Mouse (Mus musculus) Muller cell, postnatal 12 days (primary cell): ENCODE results near the gene Thsd1.
"Not testable (repeated sequence)": the region's sequence is repeated elsewhere in the genome, so short reads cannot be mapped to it uniquely, and the experiment has no call there.

ENCODE experiments used
- DNase-seq: peaks from one replicate; pipeline ENCODE4 v3.0.0-alpha.2; 2015; ENCODE audit errors: inconsistent ontology term

Thsd1 gene

DNA sequence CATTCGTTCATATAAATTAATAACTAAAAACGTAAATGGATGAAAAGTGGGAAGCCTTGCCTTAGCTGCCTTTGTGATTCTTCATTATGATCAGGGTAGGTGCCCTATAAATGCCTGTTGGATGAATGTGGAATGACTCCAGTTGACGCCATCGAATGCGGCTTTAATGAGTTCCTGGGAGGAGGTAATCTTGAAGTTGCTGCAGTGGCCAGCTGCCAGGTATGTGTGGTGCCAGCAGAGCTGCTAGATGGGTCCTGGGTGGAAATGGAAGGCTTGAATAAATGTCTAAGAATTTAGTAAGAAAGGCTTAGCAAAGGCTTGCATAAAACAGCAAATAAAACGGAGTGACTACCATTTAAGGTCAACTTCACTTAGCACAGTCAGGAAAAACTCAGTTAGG, 37.7 kb downstream of the Thsd1 start:
- no peak for DNase-seq

- DNase-seq: no peak
Measured at GRCm38 (mm10) chr8:22265194-22265593, 38.1 kb downstream of the Thsd1 start.

- no peak for DNase-seq
Measured at GRCm38 (mm10) chr8:22266809-22267208, 39.7 kb downstream of the Thsd1 start.

- no peak for DNase-seq
Measured at GRCm38 (mm10) chr8:22273142-22273541, 46.0 kb downstream of the Thsd1 start.

- DNase-seq: peak; percentile 47
Measured at GRCm38 (mm10) chr8:22274641-22275040, 47.5 kb downstream of the Thsd1 start.

- DNase-seq: no peak
Measured at GRCm38 (mm10) chr8:22282999-22283491, 55.9 kb downstream of the Thsd1 start, which contains the start of gene Tpte. TSS of gene Tpte (plus strand) at chr8:22283441.

GRCm38 (mm10) chr8:22302326-22302725, 75.2 kb downstream of the Thsd1 start:
- no peak for DNase-seq

DNA sequence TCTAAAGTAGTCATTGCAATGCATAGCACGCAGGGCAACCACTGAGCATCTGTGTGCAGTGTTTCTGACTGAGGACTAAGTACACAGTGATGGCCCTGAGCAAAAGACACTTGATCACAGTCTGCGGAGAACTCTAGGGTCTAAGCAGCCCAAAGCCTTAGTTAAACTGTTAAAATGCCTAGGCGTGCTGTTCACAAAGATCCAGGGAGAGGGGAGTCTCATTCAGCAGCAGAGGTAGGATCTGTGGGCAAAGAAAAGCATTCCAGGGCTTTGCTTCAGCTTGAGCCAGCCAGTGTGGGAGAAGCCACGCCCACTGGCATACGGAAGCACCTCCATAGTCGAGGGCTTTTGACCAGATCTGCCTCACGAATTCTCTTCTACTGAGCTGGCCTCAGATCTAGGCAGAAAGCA, 75.8 kb downstream of the Thsd1 start:
- DNase-seq: peak; percentile 27

DNA sequence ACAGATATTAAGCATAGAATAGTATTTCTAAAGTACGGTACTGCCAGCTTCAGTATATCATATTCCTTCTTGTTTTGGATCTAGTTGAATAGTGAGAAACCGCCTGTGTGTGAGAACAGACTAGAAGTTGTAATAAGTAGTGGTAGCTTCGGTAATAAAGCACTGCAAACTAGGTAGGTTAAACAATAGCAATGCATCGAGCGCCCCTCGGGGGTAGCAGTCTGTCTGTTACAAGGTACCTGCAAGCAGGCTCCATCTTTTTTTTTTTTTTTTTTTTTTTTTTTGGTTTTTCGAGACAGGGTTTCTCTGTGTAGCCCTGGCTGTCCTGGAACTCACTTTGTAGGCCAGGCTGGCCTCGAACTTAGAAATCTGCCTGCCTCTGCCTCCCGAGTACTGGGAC, 76.9 kb downstream of the Thsd1 start:
- DNase-seq: not testable (repeated sequence)

GRCm38 (mm10) chr8:22306999-22307398, 79.9 kb downstream of the Thsd1 start:
- no peak for DNase-seq
